Mouse (Mus musculus): ENCODE data around the gene Vmn2r-ps130.
"Not testable (repeated sequence)": the region's sequence is repeated elsewhere in the genome, so short reads cannot be mapped to it uniquely, and the experiment has no call there.

Gene Vmn2r-ps130

GRCm38 (mm10) chr17:23060866-23061265 lies at the start of gene Vmn2r-ps130:
Gene Vmn2r-ps130 (plus strand): TSS chr17:23061166.
- not testable (repeated sequence) for DNase-seq (ENCODE audit: low spot score)

Measured in testis, postnatal 14 days (tissue).